Mouse (Mus musculus) heart, postnatal 25 days (tissue): ENCODE results near the gene Il31. TPM values are rescaled to one million over a fixed set of nuclear protein-coding genes. Genes with fewer than 3 reads are reported as not detected.
"Not testable (repeated sequence)": the region's sequence is repeated elsewhere in the genome, so short reads cannot be mapped to it uniquely, and the experiment has no call there.

Experiments used
- DNase-seq: peaks from one replicate; pipeline ENCODE4 v3.0.0; 2022; ENCODE audit warnings: low spot score
- intact Hi-C: fragments of 180-260 bp; cut with DNase I; formaldehyde crosslinking; loops from one replicate; pipeline ENCODE4 v1.15.1; 2025
- total RNA-seq, 2 experiments: library from RNA; stranded (reverse); gene quantifications; 2 replicates each; pipeline ENCODE4 v1.2.3; 2021

The Il31 gene
- not detected for total RNA-seq

DNA sequence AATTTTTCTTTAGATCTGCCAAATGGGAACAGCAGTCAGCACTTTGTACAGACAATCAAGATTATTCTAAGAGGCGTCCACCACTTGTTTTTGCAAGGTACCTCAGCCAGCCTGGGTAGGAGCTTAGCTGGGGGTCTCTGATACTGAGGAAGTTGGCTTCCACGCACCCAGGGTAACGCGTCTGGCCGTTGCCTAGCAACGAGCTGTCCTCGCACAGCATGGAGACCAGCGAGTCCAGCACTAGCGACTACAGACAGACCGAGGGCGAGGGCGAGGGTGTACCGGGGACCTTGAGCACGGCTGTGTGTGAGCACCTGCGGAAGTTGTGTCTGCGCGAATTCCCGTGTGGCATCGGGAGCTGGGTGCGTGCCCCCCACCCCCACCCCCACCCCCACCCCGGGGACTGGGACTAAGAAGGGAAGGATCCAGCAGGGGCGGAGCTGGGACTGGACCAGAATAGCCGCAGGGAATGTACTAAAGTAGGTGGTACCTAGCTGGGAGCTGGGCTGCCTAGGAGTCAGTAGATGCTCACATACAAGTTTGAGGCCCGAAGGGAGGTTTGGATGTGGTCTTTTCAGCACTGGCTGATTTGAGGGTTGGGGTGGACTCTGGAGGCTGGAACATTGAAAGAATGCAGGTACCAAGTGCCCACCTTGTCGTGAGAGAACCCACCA is at the start of gene Il31, which contains the start of gene Lrrc43:
Gene Il31, minus strand, starts transcription at position 378 of the 674 bp plus-strand sequence.
Gene Lrrc43, plus strand, starts transcription at position 194 of the 674 bp plus-strand sequence.
- intact Hi-C loops = no loop called here
- no peak for DNase-seq

DNA sequence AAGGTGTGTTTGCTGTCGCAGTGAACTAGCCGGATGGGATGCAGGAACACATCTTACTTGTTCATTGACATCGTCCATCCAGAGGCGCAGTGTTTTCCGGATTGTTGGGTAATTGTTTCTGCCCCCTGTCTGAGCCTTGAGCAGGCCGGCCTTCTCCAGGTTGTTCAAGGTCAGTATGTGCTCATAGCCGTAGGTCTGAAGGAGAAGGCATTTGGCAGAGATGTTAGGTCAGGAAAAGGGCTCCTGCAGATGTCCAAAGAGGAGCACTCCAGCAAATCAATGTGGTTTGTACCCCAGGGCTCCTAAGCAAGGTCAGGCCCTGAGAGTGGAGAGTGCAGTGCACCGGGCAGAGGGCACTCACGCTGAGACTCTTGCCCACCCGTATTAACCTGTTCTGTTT is 44.5 kb upstream of the Il31 start:
- intact Hi-C loops = loop anchor here (5.0 kb wide), 1 partner anchor 34 kb away; no protein-coding TSS in a partner anchor
- DNase-seq = no peak

DNA sequence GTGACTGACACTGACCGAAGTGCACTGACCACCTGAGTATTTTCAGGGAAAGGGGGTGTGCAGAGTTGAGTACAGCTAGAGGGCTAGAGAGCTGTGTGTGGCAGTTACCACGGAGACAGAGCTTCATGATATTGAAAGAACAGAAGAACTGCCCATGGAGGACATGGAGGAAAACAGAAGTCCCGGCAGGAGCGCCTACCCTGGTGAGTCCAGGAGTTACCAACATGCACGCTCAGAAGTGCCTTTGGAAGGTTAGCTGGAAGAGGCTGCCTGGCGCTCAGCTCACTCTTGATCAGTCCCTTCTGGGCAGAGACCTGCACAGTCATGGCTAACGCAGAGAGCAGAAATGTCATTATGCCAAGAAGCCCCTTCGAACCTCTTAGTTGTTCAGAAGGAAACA is 40.8 kb upstream of the Il31 start:
- intact Hi-C loops = loop anchor here (5.0 kb wide), 1 partner anchor 37 kb away; no protein-coding TSS in a partner anchor

DNA sequence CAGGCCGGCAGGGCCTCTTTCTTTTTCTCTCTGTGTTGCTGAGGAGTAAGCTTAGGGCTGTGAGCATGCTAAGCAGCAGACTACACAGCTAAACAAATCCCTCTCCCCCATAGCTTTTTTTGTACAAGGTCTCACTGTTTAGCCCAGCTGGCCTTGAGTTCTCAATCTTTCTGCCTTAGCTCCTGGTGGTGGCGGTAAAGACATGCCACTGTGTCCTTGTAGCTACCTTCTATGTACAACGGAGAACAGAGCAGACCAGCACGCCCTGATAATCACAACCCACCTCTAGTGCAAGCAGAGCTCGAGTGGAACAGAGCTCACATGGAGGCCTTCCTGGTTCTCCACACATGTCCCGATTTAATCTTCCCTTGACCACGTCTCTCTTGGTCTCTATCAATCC is 39.4 kb upstream of the Il31 start:
- intact Hi-C loops = no loop called here
- no peak for DNase-seq

More for the DNA sequence above, 40.8 kb upstream of the Il31 start:
- DNase-seq = no peak

DNA sequence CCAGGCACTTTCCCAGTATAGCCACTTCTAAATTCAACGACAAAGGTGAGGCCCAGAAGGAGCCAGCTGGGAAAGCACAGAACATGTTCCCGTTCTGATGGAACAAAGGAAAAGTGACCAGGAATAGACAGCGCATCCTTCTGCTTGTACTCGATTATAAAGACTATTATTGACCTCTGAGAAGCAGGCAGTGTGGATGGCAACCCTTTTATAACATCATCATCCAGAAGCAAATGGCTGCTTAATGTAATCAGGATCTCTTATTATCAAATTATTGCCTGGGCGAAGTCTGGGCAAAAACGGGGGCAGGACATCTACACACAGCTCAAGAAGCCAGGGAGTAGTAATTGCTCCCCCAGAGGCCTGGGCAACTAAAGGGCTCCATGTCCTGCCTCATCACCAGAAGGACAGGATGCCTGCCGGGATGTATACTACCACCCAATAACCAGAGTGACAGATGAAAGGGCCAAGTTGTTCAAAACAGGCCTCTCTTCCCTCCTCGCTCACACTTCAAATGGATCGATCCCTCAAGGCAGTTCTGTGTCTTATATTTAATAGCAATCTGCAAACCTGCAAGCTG is 36.7 kb upstream of the Il31 start:
- no peak for DNase-seq
- intact Hi-C loops = no loop called here

DNA sequence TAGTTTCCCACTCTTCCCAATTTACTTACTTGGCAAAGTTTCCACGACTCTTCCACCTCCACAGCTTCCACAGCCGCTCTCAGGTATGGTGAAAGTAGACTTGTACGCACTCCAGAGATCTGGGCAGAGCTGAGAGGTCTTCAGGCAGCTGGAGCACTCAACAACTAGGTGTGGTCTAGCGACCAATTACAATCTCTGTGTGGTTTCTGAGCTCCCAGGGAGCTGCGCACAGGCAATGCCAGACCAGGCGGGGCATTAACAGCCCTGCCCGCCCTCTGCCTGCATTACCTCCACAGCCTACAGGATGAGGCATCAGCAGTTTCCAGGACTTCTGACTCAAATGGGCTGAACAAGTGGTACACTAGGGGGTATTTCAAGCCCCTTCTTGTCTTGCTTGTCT is 36.0 kb upstream of the Il31 start, which contains the start of gene Gm49027:
Gene Gm49027, minus strand, starts transcription at position 208 of the 400 bp plus-strand sequence.
- no peak for DNase-seq
- intact Hi-C loops = no loop called here

DNA sequence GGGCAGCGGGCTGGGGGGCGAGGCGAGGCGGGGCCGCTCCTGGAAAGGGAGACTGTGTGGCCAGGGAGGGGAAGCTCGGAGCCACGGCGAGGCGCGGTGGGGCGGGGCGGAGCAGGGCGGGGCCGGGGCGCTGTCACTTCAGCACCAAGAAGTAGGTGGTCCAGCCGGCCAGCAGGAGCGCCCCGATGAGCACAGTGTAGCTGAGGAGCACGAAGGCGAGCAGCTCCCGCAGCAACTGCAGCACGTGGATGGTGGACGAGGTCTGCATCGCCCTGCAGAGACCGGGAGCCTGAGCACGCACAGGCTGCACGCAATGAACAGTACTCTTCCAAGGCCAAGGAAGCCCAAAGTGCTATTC is 35.1 kb upstream of the Il31 start:
- intact Hi-C loops = no loop called here
- DNase-seq = no peak

DNA sequence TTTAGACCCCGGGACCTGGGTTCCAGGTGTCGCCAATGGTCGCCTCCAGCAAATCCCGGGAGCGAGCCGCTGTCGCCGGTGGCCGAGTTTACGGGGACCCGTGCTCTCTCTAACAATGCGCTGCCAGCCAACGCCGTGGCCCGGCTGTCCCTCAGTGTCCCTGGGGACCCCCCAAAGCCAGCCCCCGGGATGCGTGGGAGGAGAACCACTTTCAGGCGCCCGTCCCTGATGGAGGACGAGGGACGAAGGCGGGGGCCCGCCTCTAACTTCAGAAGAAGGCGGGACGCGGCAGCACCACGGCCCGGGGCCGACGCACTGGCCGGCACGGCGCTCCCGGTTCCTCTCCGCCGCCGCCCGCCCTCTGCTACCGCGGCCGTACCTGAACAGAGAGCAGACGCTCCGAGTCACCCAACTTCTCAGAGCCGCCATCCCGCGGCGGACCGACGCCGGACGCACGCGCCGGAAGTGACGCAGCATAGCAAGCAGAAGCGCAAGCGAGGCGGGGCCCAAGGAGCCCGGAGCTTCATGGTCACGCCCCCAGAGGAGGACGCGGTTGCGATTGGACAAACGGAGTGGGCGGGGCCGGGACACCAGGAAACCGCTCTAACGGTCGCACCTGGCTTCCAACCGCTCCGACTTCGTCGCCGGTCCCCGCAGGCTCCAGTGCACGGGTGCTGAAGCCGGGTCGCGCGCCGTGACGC is 34.6 kb upstream of the Il31 start, which contains the start of gene Diablo:
Gene Diablo, minus strand, starts transcription at position 485 of the 701 bp plus-strand sequence.
- intact Hi-C loops = no loop called here
- peak; percentile 96 for DNase-seq

DNA sequence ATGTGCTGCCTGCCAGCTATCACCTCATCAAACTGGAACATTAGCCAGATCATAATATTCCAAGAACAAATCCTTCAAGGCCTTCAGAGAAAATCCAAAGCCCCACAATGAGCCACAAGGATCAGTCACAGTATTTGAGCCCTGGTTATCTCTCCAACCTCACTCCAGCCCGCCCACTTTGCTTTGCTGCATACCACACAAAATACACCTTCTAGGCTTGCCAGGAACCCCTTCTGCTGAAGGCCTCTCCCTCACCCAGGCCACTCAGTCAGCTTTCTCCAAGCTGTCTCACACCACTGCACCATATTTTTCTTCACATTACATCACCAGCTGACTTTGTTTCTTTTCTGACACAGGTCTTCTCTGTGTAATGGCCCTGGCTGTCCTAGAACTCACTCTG is 32.9 kb upstream of the Il31 start:
- intact Hi-C loops = no loop called here

DNA sequence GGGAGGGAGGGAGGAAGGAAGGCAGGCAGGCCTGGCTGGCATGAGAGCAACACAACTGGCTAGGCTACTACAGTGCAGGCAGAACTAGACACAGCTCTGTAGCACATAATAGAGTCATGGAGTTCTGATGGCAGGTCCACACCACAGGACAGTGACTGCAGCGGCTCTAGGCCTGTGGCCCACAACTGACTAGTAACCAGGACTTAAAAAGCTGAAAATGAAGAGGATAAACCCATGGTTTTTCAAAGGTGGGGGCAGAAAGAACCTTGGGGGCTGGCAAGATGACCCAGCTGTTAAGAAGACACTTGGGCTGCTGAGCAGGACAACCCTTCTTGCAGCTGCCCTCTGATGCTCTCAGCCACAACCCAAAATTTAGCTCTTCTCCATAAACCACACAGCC is 32.3 kb upstream of the Il31 start:
- intact Hi-C loops = no loop called here
- DNase-seq = no peak

More for the DNA sequence above, 32.9 kb upstream of the Il31 start:
- no peak for DNase-seq

DNA sequence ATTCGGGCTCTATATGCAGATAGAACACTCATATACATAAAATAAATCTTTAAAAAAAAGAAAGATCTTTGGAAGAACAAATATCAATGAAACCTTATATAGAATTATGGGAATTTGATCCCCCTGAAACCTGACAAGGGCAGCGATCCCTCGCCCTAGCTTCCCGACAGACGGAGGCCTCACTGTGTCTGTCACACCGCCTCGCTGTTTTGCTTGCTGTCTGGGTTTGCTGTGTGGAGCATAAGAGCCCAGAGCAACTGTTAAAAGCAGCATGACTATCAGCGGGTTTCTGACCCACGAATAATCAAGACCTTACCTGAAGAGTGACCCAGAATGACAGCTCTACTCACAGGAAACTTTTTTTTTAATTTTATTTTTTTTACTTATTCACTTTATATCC is 31.4 kb upstream of the Il31 start:
- intact Hi-C loops = no loop called here
- no peak for DNase-seq

DNA sequence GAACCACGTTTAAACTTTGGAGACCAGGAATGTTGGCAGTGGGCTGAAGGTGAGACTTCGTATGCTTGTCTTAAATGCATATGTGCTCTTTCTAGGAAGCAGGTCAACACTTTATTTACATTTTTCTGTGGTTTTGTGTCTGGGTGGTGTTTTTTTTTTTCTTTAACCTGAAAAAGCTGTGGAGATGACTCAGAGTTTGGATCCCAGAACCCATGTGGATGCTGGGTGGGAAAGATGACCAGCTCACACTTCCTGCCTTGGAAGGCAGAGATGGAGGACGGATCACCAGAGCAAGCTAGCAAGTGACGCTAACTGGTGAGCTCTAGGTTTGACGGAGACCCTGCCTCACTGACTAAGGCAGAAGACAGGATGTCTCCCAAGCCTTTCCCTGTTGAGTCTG is 25.6 kb upstream of the Il31 start:
- no peak for DNase-seq
- intact Hi-C loops = no loop called here

DNA sequence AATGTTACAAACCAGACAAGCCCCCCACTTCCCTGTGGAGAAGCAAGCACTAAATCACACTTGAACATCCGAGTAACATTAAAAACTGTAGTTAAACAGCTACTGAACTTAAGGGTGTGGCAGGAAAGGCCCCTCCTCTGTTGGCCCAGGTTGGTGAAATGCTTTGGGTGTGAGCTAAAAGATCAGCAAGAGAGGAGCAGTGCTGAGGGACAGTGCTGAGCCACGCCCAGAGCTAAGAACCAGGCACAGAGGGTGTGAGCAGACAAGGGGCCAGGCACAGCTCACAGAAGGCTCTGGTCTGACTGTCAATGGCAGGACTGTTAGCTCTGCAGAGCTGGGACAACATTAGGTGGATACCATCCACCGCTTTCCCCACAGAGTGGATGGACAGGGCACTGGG is 22.8 kb upstream of the Il31 start:
- DNase-seq = no peak
- intact Hi-C loops = no loop called here

DNA sequence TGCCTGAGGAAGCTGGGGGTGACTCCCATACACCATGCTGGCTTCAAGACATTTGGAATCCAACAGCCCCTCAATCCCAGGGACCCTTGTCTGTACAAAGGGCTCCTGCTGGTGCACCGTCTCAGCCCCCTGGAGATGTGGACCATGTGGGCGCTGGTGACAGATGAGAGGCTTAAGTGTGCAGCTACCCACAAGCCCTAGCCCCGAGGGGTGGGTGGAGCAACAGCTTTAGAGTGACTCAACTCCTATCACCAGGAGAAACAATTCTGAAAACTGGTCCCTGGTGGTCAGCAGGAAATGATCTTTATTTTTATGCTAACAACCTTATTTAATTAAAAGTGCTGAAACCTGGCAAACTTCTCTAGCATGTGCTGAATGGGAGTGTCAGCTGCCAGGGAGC is 22.1 kb upstream of the Il31 start:
- DNase-seq, intact Hi-C loops: not testable (repeated sequence)

DNA sequence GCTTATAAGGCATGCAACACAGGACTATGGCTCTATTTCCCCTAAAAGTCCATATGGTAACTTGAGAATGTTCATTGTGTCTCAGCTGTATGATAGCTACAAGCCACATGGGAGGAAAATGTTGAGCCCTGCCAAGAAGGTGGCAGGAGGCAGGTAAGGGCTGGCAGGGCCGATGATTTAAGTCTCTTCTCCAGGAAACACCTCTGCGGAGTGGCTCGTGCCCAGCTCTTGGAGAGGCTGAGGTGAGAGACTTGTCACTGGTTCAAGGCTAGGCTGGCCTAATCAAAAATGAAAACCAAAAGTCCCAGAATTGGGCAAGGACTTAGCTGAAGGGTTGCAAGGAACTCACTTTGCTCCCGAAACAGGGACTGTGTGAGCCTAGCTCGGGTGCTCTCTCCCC is 20.9 kb upstream of the Il31 start, which contains the start of gene B3gnt4:
Gene B3gnt4, plus strand, starts transcription at position 301 of the 400 bp plus-strand sequence.
- DNase-seq = no peak
- intact Hi-C loops = no loop called here

DNA sequence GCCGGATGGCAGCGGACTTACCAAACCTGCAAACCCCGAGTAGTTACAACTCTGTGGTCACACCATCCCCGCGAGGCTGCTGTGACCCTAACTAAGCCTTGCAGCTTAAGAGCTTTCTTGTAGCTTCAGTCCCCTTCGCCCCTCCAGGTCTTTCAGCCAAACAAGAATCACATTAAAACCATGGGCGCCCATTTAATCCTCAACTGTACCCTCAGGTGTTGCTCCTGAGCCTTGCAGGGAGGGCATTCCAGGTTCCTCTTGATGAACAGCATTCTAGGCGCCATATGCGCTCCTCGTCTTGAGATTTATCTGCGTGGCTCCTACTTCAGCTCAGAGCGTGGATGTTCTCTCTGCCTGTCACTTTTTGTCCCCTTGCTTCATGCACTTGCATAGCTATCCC is 19.6 kb upstream of the Il31 start:
- DNase-seq = no peak
- intact Hi-C loops = loop anchor here (10.0 kb wide), 1 partner anchor 224 kb away; no protein-coding TSS in a partner anchor

DNA sequence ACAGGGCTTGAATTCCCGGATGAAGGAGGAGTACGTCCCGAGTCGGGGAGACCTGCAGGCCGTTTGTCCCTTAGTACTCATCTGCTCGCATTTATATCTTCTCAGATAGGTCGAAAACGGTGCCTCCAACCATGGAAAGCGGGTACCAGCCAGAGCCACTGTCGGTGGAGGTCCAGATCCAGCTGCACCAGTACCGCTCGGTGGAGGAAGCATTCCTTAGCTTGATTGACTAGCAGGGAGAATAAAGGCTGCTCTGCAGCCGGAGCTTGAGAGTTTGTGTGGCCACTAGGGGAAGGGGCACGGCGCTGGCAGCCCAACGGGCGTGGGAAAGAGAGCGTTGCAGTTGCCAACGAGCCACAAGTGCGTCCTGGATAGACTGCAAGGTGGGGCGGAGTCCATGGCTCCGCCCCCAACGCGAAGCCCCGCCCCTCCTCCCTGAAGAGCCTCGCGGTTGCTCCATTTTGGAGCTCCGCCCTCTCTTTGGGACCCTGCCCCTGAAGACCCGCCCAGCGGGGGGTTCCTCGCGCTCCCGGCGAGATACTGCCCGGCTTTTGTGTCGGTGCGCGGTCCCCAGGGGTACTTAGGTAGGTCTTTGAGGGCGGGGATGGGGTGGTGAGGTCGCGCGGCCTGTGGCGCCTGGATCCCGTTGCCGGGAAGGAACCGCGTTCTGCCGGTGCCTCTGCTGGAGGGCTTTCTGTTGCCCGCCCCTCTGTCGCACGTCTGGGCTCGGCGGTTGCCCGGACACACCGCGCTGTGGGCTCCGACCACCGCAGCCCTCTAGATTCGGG is 18.8 kb upstream of the Il31 start:
- intact Hi-C loops = loop anchor here (10.0 kb wide), 1 partner anchor 223 kb away; no protein-coding TSS in a partner anchor
- DNase-seq = peak; percentile 46

DNA sequence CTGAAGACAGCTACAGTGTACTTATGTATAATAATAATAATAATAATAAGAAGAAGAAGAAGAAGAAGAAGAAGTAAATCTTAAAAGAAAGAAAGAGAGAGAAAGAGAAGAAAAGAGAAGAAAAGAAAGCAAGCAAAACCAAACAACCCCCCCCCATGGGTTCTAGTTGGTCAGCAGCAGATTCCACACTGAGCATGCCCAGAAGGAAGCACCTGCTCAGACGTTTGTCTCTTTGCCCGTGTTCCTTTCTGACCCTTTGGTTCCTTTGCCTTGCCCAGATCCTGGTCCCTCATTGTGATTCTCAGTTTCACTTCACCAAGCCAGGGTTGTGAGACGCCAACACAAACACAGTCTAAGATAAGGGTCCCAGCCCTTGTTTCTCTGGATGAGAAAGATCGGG is 12.7 kb upstream of the Il31 start:
- DNase-seq = no peak
- intact Hi-C loops = loop anchor here (10.0 kb wide), 1 partner anchor 217 kb away; no protein-coding TSS in a partner anchor

DNA sequence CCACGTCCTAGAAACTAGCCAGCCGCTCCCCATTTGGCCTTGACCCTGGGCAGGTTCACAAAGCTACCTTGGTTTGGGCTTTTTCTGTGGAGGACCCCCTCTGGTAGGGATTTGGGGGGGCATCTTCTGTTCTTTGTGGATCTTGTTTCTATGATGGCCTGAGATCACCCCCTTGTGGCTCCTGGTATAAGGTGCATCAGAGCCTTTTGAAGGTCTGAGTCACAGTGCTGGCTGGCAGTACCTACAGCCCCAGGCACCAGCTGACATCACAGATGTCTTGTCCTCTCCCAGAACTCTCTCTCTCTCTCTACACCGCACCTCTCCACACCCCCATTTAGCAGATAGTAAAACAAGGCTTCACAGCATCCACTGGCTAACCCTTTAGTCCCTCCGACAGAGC is 10.4 kb upstream of the Il31 start:
- intact Hi-C loops = loop anchor here (1.0 to 10.0 kb wide), 4 partner anchors 55 to 215 kb away; no protein-coding TSS in a partner anchor
- DNase-seq = no peak

DNA sequence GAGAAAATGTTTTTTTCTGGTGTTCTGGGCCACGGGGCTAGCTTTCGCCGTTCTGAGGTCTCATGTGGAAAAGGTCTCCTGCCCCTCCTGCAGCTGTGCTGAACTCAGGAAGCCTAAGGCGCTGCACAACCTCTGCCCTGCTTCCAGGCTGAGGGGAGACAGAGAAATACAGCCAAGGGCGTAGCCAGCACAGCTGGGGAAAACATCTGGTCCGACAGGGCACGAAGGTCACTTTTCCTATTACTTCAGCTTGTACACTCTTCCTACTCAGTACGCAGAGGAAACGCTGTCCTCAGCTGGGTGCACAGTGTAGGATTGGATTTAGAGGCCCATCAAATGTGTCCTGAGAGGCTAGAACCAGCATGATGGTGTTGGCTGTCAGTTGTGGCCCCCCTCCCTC is 646 bp upstream of the Il31 start:
- peak; percentile 35 for DNase-seq
- intact Hi-C loops = no loop called here
